Mouse (Mus musculus) forebrain, postnatal 0 days (tissue): ENCODE results near the gene Pak7. TPM values are rescaled to one million over a fixed set of nuclear protein-coding genes. Genes with fewer than 3 reads are reported as not detected.

ENCODE experiments used
- ATAC-seq: fragments of 200-750 bp; cut with Nextera tagmentation; 2 replicates; pipeline ENCODE4 v1.8.0; 2017; ENCODE audit warnings: mild to moderate bottlenecking, moderate library complexity
- DNase-seq: peaks from one replicate; pipeline ENCODE4 v3.0.0-alpha.2; 2015
- H3K27ac ChIP-seq: fragments of 300-500 bp; sonication (generic); 2 replicates; pipeline ENCODE4 v1.5.1; 2014; ENCODE audit warnings: low read depth, mild to moderate bottlenecking, antibody characterized with exemption, low read length, moderate library complexity, mixed read lengths
- H3K27me3 ChIP-seq: fragments of 300-500 bp; sonication (generic); 2 replicates; pipeline ENCODE4 v1.6.1; 2014; ENCODE audit warnings: mild to moderate bottlenecking, low read length, mixed read lengths; ENCODE audit not compliant: insufficient read depth
- H3K36me3 ChIP-seq: fragments of 300-500 bp; sonication (generic); 2 replicates; pipeline ENCODE4 v1.6.1; 2014; ENCODE audit warnings: mild to moderate bottlenecking, moderate library complexity; ENCODE audit not compliant: insufficient read depth
- H3K4me1 ChIP-seq: fragments of 300-500 bp; sonication (generic); 2 replicates; pipeline ENCODE4 v1.6.1; 2014; ENCODE audit warnings: antibody characterized with exemption; ENCODE audit not compliant: insufficient read depth
- H3K4me2 ChIP-seq: fragments of 300-500 bp; sonication (generic); 2 replicates; pipeline ENCODE4 v1.6.1; 2014; ENCODE audit warnings: low read depth, mild to moderate bottlenecking, moderate library complexity
- H3K4me3 ChIP-seq: fragments of 300-500 bp; sonication (generic); 2 replicates; pipeline ENCODE4 v1.5.1; 2014; ENCODE audit warnings: low read depth, low read length, mixed read lengths
- H3K9ac ChIP-seq: fragments of 300-500 bp; sonication (generic); 2 replicates; pipeline ENCODE4 v1.6.1; 2014; ENCODE audit warnings: mild to moderate bottlenecking
- H3K9me3 ChIP-seq: fragments of 300-500 bp; sonication (generic); 2 replicates; pipeline ENCODE4 v1.6.1; 2016; ENCODE audit warnings: low read length
- CTCF ChIP-seq: sonication (generic); IDR thresholded peaks from 2 replicates; pipeline ENCODE4 v1.5.1; 2016; ENCODE audit warnings: antibody characterized with exemption, control low read depth, low read depth
- WGBS: fragments of 180-500 bp; shearing (Covaris S2); extraction: QIAGEN DNeasy Blood & Tissue Kit; methylation state at CpG from one replicate; pipeline ENCODE4 v1.1.7; 2014; 5-methylcytosine and 5-hydroxymethylcytosine counted together
- polyA plus RNA-seq: library from polyadenylated mRNA; unstranded; fragments of >200 nt; fragmentation: Nextera tagmentation; extraction: Ambion mirVana; gene quantifications from 2 replicates; pipeline ENCODE4 v1.2.1, GENCODE M21; 2015
- total RNA-seq: library from RNA; depleted of rRNA; stranded (reverse); fragments of >200 nt; gene quantifications from 2 replicates; pipeline ENCODE4 v1.2.3, GENCODE M21; 2014; rRNA removed

The Pak7 gene
- 42.5 and 48.1 TPM in 2 replicates for total RNA-seq
- polyA plus RNA-seq: 24.0 and 29.3 TPM in 2 replicates

- peak within 1 kb of the TSS; percentile 97 for H3K9ac ChIP-seq
- peak; percentile 97 for ATAC-seq
These were observed at the start of gene Pak7 for GRCm38 (mm10) chr2:136387181-136388131. Gene Pak7 (minus strand): TSS chr2:136387967.

GRCm38 (mm10) chr2:136425561-136425960 lies 37.8 kb upstream of the Pak7 start:
- H3K9ac ChIP-seq: no peak overlapping the region
- WGBS: 81% methylated on average over 6 of the region's 6 CpGs
- ATAC-seq (no peak), DNase-seq (no peak)
- no peak for TF ChIP-seq CTCF
- no peaks in the 10 kb centered on the region for H3K27me3 ChIP-seq
- H3K4me2 ChIP-seq: no peak overlapping the region
- no peak overlapping the region for H3K4me3 ChIP-seq
- no peaks in the 10 kb centered on the region for H3K36me3 ChIP-seq
- no peaks in the 10 kb centered on the region for H3K4me1 ChIP-seq
- no peak overlapping the region for H3K27ac ChIP-seq
- H3K9me3 ChIP-seq: no peaks in the 10 kb centered on the region

More at GRCm38 (mm10) chr2:136387181-136388131, at the start of gene Pak7:
- TF ChIP-seq CTCF: peak; percentile 57
- Histone ChIP-seq H3K27me3 (no peaks in the 10 kb centered on the region), H3K4me1 (peaks cover 18% of the 10 kb centered on the region), H3K9me3 (no peaks in the 10 kb centered on the region), H3K27ac (peak within 1 kb of the TSS; percentile 89), H3K4me3 (peak within 1 kb of the TSS; percentile 78), H3K4me2 (peak within 1 kb of the TSS; percentile 57), H3K36me3 (no peaks in the 10 kb centered on the region)
- 1% methylated on average over 39 of the region's 39 CpGs for WGBS
- peak; percentile 91 for DNase-seq

- DNase-seq: no peak
- no peaks in the 10 kb centered on the region for H3K36me3 ChIP-seq
- WGBS: 59% methylated on average over 1 of the region's 1 CpGs
- no peak overlapping the region for H3K4me2 ChIP-seq
- no peaks in the 10 kb centered on the region for H3K27me3 ChIP-seq
- no peaks in the 10 kb centered on the region for H3K4me1 ChIP-seq
- H3K9me3 ChIP-seq: no peaks in the 10 kb centered on the region
- no peak overlapping the region for H3K27ac ChIP-seq
- no peak overlapping the region for H3K4me3 ChIP-seq
- no peak overlapping the region for H3K9ac ChIP-seq
- TF ChIP-seq CTCF: no peak
- no peak for ATAC-seq
These were observed 31.8 kb upstream of the Pak7 start for GRCm38 (mm10) chr2:136419543-136419942.

- no peak overlapping the region for H3K4me3 ChIP-seq
- peak; percentile 74 for DNase-seq
These were observed 28.6 kb upstream of the Pak7 start for GRCm38 (mm10) chr2:136416381-136416780.

GRCm38 (mm10) chr2:136402587-136402986 lies 14.8 kb upstream of the Pak7 start:
- Histone ChIP-seq H3K4me1 (no peaks in the 10 kb centered on the region), H3K4me3 (no peak overlapping the region), H3K9ac (no peak overlapping the region), H3K27me3 (no peaks in the 10 kb centered on the region), H3K36me3 (no peaks in the 10 kb centered on the region), H3K9me3 (no peaks in the 10 kb centered on the region), H3K4me2 (no peak overlapping the region), H3K27ac (no peak overlapping the region)
- no peak for TF ChIP-seq CTCF
- WGBS: 83% methylated on average over 4 of the region's 4 CpGs
- ATAC-seq (no peak), DNase-seq (no peak)

More at GRCm38 (mm10) chr2:136416381-136416780, 28.6 kb upstream of the Pak7 start:
- Histone ChIP-seq H3K9ac (no peak overlapping the region), H3K9me3 (no peaks in the 10 kb centered on the region), H3K36me3 (no peaks in the 10 kb centered on the region), H3K27me3 (no peaks in the 10 kb centered on the region), H3K27ac (no peak overlapping the region), H3K4me1 (no peaks in the 10 kb centered on the region), H3K4me2 (no peak overlapping the region)
- no peak for TF ChIP-seq CTCF
- peak; percentile 88 for ATAC-seq

GRCm38 (mm10) chr2:136375318-136375717 lies 12.4 kb downstream of the Pak7 start:
- Histone ChIP-seq H3K4me3 (no peak overlapping the region), H3K27ac (no peak overlapping the region), H3K9ac (no peak overlapping the region), H3K4me2 (no peak overlapping the region), H3K4me1 (no peaks in the 10 kb centered on the region), H3K9me3 (no peaks in the 10 kb centered on the region), H3K27me3 (no peaks in the 10 kb centered on the region), H3K36me3 (no peaks in the 10 kb centered on the region)
- no peak for ATAC-seq
- no peak for TF ChIP-seq CTCF
- WGBS: 62% methylated on average over 3 of the region's 3 CpGs
- no peak for DNase-seq

- H3K4me2 ChIP-seq: no peak overlapping the region
- DNase-seq (no peak), ATAC-seq (no peak)
- no peaks in the 10 kb centered on the region; the same call in 1 of the 2 replicates for H3K4me1 ChIP-seq
- H3K4me3 ChIP-seq: no peak overlapping the region
- H3K27ac ChIP-seq: no peak overlapping the region
- no peaks in the 10 kb centered on the region for H3K36me3 ChIP-seq
- 50% methylated on average over 1 of the region's 1 CpGs for WGBS
- no peak for TF ChIP-seq CTCF
- no peaks in the 10 kb centered on the region for H3K9me3 ChIP-seq
- no peak overlapping the region for H3K9ac ChIP-seq
- no peaks in the 10 kb centered on the region for H3K27me3 ChIP-seq
These were observed 15.4 kb downstream of the Pak7 start for GRCm38 (mm10) chr2:136372361-136372760.
